In genomic region chr12:109508495-109509454, GRCm38 (mm10) we compare ENCODE assay signal across 11 mouse cellular contexts. TPM values are rescaled to one million over a fixed set of nuclear protein-coding genes. Genes with fewer than 3 reads are reported as not detected.
DNase-seq lines count a peak whose midpoint lies in the region; ATAC-seq and TF ChIP-seq lines count a peak whose summit lies in the region.
"Had no signal": no experiment of that assay in that cellular context is flagged by ENCODE, and none has a peak within 500 bp of the region (broad histone marks: within the 10 kb centered on the region; RNA-seq: fewer than 3 reads in every experiment).

No protein-coding gene starts in this region.

- no peaks in the 10 kb centered on the region for H3K27me3 ChIP-seq in lung, embryonic 14.5 days (ENCODE audit: insufficient read depth, low read length)
- no peaks in the 10 kb centered on the region for H3K27me3 ChIP-seq in embryonic facial prominence, embryonic 12.5 days
- no peaks in the 10 kb centered on the region for H3K27me3 ChIP-seq in liver, postnatal 0 days (ENCODE audit: insufficient read depth, low read length)

- H3K9ac ChIP-seq in lung, embryonic 14.5 days, result no peak overlapping the region
- peak overlapping the region; percentile 19; the same call in 1 of the 2 replicates for H3K9ac ChIP-seq in embryonic facial prominence, embryonic 12.5 days
- H3K9ac ChIP-seq in liver, postnatal 0 days (replicated peaks), result no peak overlapping the region
- H3K9ac ChIP-seq: liver, embryonic 14.5 days had no signal

- H3K4me2 ChIP-seq in lung, embryonic 14.5 days, result no peak overlapping the region
- H3K4me2 ChIP-seq in embryonic facial prominence, embryonic 12.5 days (replicated peaks), result no peak overlapping the region
- peak overlapping the region; percentile 31; the same call in 1 of the 2 replicates for H3K4me2 ChIP-seq in liver, postnatal 0 days (ENCODE audit: low read depth, low read length)

- no peak for TF ChIP-seq EP300 in liver, postnatal 0 days (IDR thresholded peaks at IDR 0.05; ENCODE audit: low read depth)

- no peak for TF ChIP-seq CTCF in lung, embryonic 14.5 days (IDR thresholded peaks at IDR 0.05; ENCODE audit: low read depth)
- no peak for TF ChIP-seq CTCF in liver, postnatal 0 days (IDR thresholded peaks at IDR 0.05; ENCODE audit: low read depth)

- no peak overlapping the region for H3K27ac ChIP-seq in lung, embryonic 14.5 days (ENCODE audit: low read depth)
- 0 out of 2 replicates have a peak overlapping the region, but pooled peaks have one; percentile 24 for H3K27ac ChIP-seq in embryonic facial prominence, embryonic 12.5 days
- peak overlapping the region; percentile 45; the same call in 1 of the 2 replicates for H3K27ac ChIP-seq in liver, postnatal 0 days (ENCODE audit: low read depth)
- H3K27ac ChIP-seq: layer of hippocampus, adult 2 months; liver, embryonic 14.5 days had no signal

- no peak overlapping the region for H3K4me3 ChIP-seq in lung, embryonic 14.5 days (ENCODE audit: low read depth, low read length)
- H3K4me3 ChIP-seq in embryonic facial prominence, embryonic 12.5 days, result no peak overlapping the region
- H3K4me3 ChIP-seq in liver, postnatal 0 days (ENCODE audit: low read depth, low read length), result no peak overlapping the region
- H3K4me3 ChIP-seq: layer of hippocampus, adult 2 months had no signal

- DNase-seq in lung, embryonic 14.5 days, result peak; percentile 58
- DNase-seq in lung, postnatal 14 days, result no peak
- no peak for DNase-seq in liver, postnatal 0 days
- no peak for DNase-seq in frontal cortex, postnatal 10 days (ENCODE audit: low spot score in 2 of 2)
- no peak for DNase-seq in adrenal gland, postnatal 10 days
- DNase-seq in left cerebral cortex, adult 9 months (ENCODE audit: low spot score in 2 of 2), result no peak
- DNase-seq: cerebellum, postnatal 10 days had no signal

- WGBS in lung, embryonic 14.5 days, result 25% methylated on average over 20 of the region's 20 CpGs
- 14% methylated on average over 20 of the region's 20 CpGs for WGBS in embryonic facial prominence, embryonic 12.5 days
- WGBS in liver, postnatal 0 days (ENCODE audit: insufficient replicate concordance), result 22% methylated on average over 20 of the region's 20 CpGs

- peaks cover 47% of the 10 kb centered on the region for H3K4me1 ChIP-seq in lung, embryonic 14.5 days (ENCODE audit: insufficient read depth)
- peaks cover 38% of the 10 kb centered on the region for H3K4me1 ChIP-seq in embryonic facial prominence, embryonic 12.5 days
- peaks cover 46% of the 10 kb centered on the region for H3K4me1 ChIP-seq in liver, postnatal 0 days (ENCODE audit: insufficient read depth)

- no peaks in the 10 kb centered on the region for H3K36me3 ChIP-seq in lung, embryonic 14.5 days (ENCODE audit: insufficient read depth)
- no peaks in the 10 kb centered on the region for H3K36me3 ChIP-seq in embryonic facial prominence, embryonic 12.5 days
- no peaks in the 10 kb centered on the region for H3K36me3 ChIP-seq in liver, postnatal 0 days (replicated peaks; ENCODE audit: insufficient read depth, low read length)

- H3K9me3 ChIP-seq in lung, embryonic 14.5 days (ENCODE audit: low read depth, low read length), result no peaks in the 10 kb centered on the region
- H3K9me3 ChIP-seq in embryonic facial prominence, embryonic 12.5 days, result no peaks in the 10 kb centered on the region
- no peaks in the 10 kb centered on the region for H3K9me3 ChIP-seq in liver, postnatal 0 days (ENCODE audit: low read length)

- ATAC-seq in lung, embryonic 14.5 days (ENCODE audit: insufficient read depth), result no peak
- ATAC-seq in embryonic facial prominence, embryonic 12.5 days (ENCODE audit: insufficient number of reproducible peaks, insufficient read depth, low FRiP score, low TSS enrichment), result no peak
- peak; percentile 39 for ATAC-seq in granulocyte monocyte progenitor cell, adult 5-6 weeks (replicated peaks; ENCODE audit: poor library complexity, severe bottlenecking)
- no peak for ATAC-seq in liver, postnatal 0 days

RNA-seq across cellular contexts. Expression of gene Dlk1, which starts 56.2 kb away (rescaled TPM):
- polyA plus RNA-seq in lung, embryonic 14.5 days (2014; fragmentation: Nextera tagmentation; extraction: Ambion mirVana), result 468 and 481 TPM in 2 replicates
- 316 and 347 TPM in 2 replicates for polyA plus RNA-seq in embryonic facial prominence, embryonic 12.5 days (2016; fragmentation: Nextera tagmentation; extraction: Ambion mirVana)
- not detected in 2 replicates for total RNA-seq in granulocyte monocyte progenitor cell, adult 5-6 weeks (2014; fragmentation: Nextera tagmentation)
- total RNA-seq in granulocyte monocyte progenitor cell, adult 5-6 weeks (2017), result not detected in 2 replicates
- polyA plus RNA-seq in liver, postnatal 0 days (2015; fragmentation: Nextera tagmentation; extraction: Ambion mirVana), result 50.7 and 52.1 TPM in 2 replicates
- 100 to 1,000 TPM; 470 to 498 TPM for total RNA-seq in adrenal gland, postnatal 10 days (2021)
